Mouse (Mus musculus): ENCODE results near the gene Upf2. TPM values are rescaled to one million over a fixed set of nuclear protein-coding genes. Genes with fewer than 3 reads are reported as not detected.
A peak's percentile ranks its signal among the peaks of the same experiment; 100 is the strongest.

The Upf2 gene
- polyA plus RNA-seq, 1 experiment from 2014 or later, result 5.2 TPM

- ATAC-seq, result no peak
- Histone ChIP-seq H3K27ac (ENCODE audit: low read depth, low read length) (no peak overlapping the region), H3K9me3 (ENCODE audit: control insufficient read depth) (no peaks in the 10 kb centered on the region), H3K4me1 (replicated peaks; ENCODE audit: control insufficient read depth, insufficient read depth, low read length) (no peaks in the 10 kb centered on the region), H3K4me3 (ENCODE audit: low read depth, low read length) (no peak overlapping the region), H3K9ac (ENCODE audit: low read depth, low read length) (no peak overlapping the region), H3K4me2 (replicated peaks; ENCODE audit: low read depth) (no peak overlapping the region), H3K27me3 (replicated peaks; ENCODE audit: control insufficient read depth, insufficient read depth, low read length) (no peaks in the 10 kb centered on the region), H3K36me3 (ENCODE audit: control insufficient read depth, insufficient read depth) (no peaks in the 10 kb centered on the region)
- whole genome bisulfite sequencing, result 51% methylated on average over 4 of the region's 4 CpGs
- TF ChIP-seq CTCF (IDR thresholded peaks at IDR 0.05; ENCODE audit: low read depth), result no peak
Measured at GRCm38 (mm10) chr2:5936550-5936949, 14.7 kb upstream of the Upf2 start.

GRCm38 (mm10) chr2:5939319-5939718, 11.9 kb upstream of the Upf2 start:
- H3K9ac ChIP-seq (ENCODE audit: low read depth, low read length), result no peak overlapping the region
- no peak overlapping the region for H3K27ac ChIP-seq (ENCODE audit: low read depth, low read length)
- H3K9me3 ChIP-seq (ENCODE audit: control insufficient read depth), result no peaks in the 10 kb centered on the region
- WGBS, result 75% methylated on average over 3 of the region's 3 CpGs
- no peak for TF ChIP-seq CTCF (IDR thresholded peaks at IDR 0.05; ENCODE audit: low read depth)
- H3K4me2 ChIP-seq (replicated peaks; ENCODE audit: low read depth), result no peak overlapping the region
- no peak for ATAC-seq
- H3K27me3 ChIP-seq (replicated peaks; ENCODE audit: control insufficient read depth, insufficient read depth, low read length), result no peaks in the 10 kb centered on the region
- H3K36me3 ChIP-seq (ENCODE audit: control insufficient read depth, insufficient read depth), result no peaks in the 10 kb centered on the region
- no peak overlapping the region for H3K4me3 ChIP-seq (ENCODE audit: low read depth, low read length)
- H3K4me1 ChIP-seq (replicated peaks; ENCODE audit: control insufficient read depth, insufficient read depth, low read length), result no peaks in the 10 kb centered on the region

GRCm38 (mm10) chr2:5939911-5940310, 11.4 kb upstream of the Upf2 start:
- no peak for ATAC-seq
- H3K27ac ChIP-seq (ENCODE audit: low read depth, low read length), result no peak overlapping the region
- H3K4me1 ChIP-seq (replicated peaks; ENCODE audit: control insufficient read depth, insufficient read depth, low read length), result no peaks in the 10 kb centered on the region
- H3K9ac ChIP-seq (ENCODE audit: low read depth, low read length), result no peak overlapping the region
- no peak overlapping the region for H3K4me2 ChIP-seq (replicated peaks; ENCODE audit: low read depth)
- no peak overlapping the region for H3K4me3 ChIP-seq (ENCODE audit: low read depth, low read length)
- no peaks in the 10 kb centered on the region for H3K27me3 ChIP-seq (replicated peaks; ENCODE audit: control insufficient read depth, insufficient read depth, low read length)
- 85% methylated on average over 14 of the region's 14 CpGs for WGBS
- H3K36me3 ChIP-seq (ENCODE audit: control insufficient read depth, insufficient read depth), result no peaks in the 10 kb centered on the region
- TF ChIP-seq CTCF (IDR thresholded peaks at IDR 0.05; ENCODE audit: low read depth), result no peak
- no peaks in the 10 kb centered on the region for H3K9me3 ChIP-seq (ENCODE audit: control insufficient read depth)

- WGBS, result 94% methylated on average over 9 of the region's 9 CpGs
- H3K4me3 ChIP-seq (ENCODE audit: low read depth, low read length), result no peak overlapping the region
- H3K27me3 ChIP-seq (replicated peaks; ENCODE audit: control insufficient read depth, insufficient read depth, low read length), result no peaks in the 10 kb centered on the region
- no peak overlapping the region for H3K9ac ChIP-seq (ENCODE audit: low read depth, low read length)
- no peak overlapping the region for H3K4me2 ChIP-seq (replicated peaks; ENCODE audit: low read depth)
- no peaks in the 10 kb centered on the region for H3K4me1 ChIP-seq (replicated peaks; ENCODE audit: control insufficient read depth, insufficient read depth, low read length)
- no peak overlapping the region for H3K27ac ChIP-seq (ENCODE audit: low read depth, low read length)
- no peak for TF ChIP-seq CTCF (IDR thresholded peaks at IDR 0.05; ENCODE audit: low read depth)
- no peaks in the 10 kb centered on the region for H3K9me3 ChIP-seq (ENCODE audit: control insufficient read depth)
- no peaks in the 10 kb centered on the region for H3K36me3 ChIP-seq (ENCODE audit: control insufficient read depth, insufficient read depth)
- no peak for ATAC-seq
Measured at GRCm38 (mm10) chr2:5940936-5941335, 10.3 kb upstream of the Upf2 start.

GRCm38 (mm10) chr2:5941861-5942415, 9.3 kb upstream of the Upf2 start:
- Histone ChIP-seq H3K36me3 (ENCODE audit: control insufficient read depth, insufficient read depth) (no peaks in the 10 kb centered on the region), H3K27me3 (replicated peaks; ENCODE audit: control insufficient read depth, insufficient read depth, low read length) (no peaks in the 10 kb centered on the region), H3K4me3 (ENCODE audit: low read depth, low read length) (peak overlapping the region; percentile 57), H3K4me2 (replicated peaks; ENCODE audit: low read depth) (peak overlapping the region; percentile 92), H3K9ac (ENCODE audit: low read depth, low read length) (peak overlapping the region; percentile 69), H3K9me3 (ENCODE audit: control insufficient read depth) (no peaks in the 10 kb centered on the region), H3K4me1 (replicated peaks; ENCODE audit: control insufficient read depth, insufficient read depth, low read length) (no peaks in the 10 kb centered on the region), H3K27ac (ENCODE audit: low read depth, low read length) (no peak overlapping the region)
- TF ChIP-seq CTCF (IDR thresholded peaks at IDR 0.05; ENCODE audit: low read depth), result no peak
- WGBS, result 65% methylated on average over 11 of the region's 11 CpGs
- no peak for ATAC-seq

- TF ChIP-seq CTCF (IDR thresholded peaks at IDR 0.05; ENCODE audit: low read depth), result peak; percentile 54
- peak; percentile 78 for ATAC-seq
- H3K27me3 ChIP-seq (replicated peaks; ENCODE audit: control insufficient read depth, insufficient read depth, low read length), result no peaks in the 10 kb centered on the region
- H3K9ac ChIP-seq (ENCODE audit: low read depth, low read length), result peak within 1 kb of the TSS; percentile 69
- peak within 1 kb of the TSS; percentile 92 for H3K4me2 ChIP-seq (replicated peaks; ENCODE audit: low read depth)
- H3K4me1 ChIP-seq (replicated peaks; ENCODE audit: control insufficient read depth, insufficient read depth, low read length), result no peaks in the 10 kb centered on the region
- no peak within 1 kb of the TSS for H3K27ac ChIP-seq (ENCODE audit: low read depth, low read length)
- H3K9me3 ChIP-seq (ENCODE audit: control insufficient read depth), result no peaks in the 10 kb centered on the region
- WGBS, result under 1% methylated on average over 36 of the region's 36 CpGs
- H3K4me3 ChIP-seq (ENCODE audit: low read depth, low read length), result peak within 1 kb of the TSS; percentile 57
- no peaks in the 10 kb centered on the region for H3K36me3 ChIP-seq (ENCODE audit: control insufficient read depth, insufficient read depth)
Measured at GRCm38 (mm10) chr2:5942416-5943032, 8.7 kb upstream of the Upf2 start, which contains the start of gene Dhtkd1. Gene Dhtkd1, minus strand, starts transcription at chr2:5942792.
